Mouse (Mus musculus): ENCODE measurements around the gene Stbd1. TPM values are rescaled to one million over a fixed set of nuclear protein-coding genes. Genes with fewer than 3 reads are reported as not detected.

Gene Stbd1
- polyA plus RNA-seq (2012), result 0.22 and 0.43 TPM in 2 replicates

GRCm38 (mm10) chr5:92602691-92603690, at the start of gene Stbd1:
Stbd1 (plus strand) TSS chr5:92603041.

GRCm38 (mm10) chr5:92554891-92555511, 47.8 kb upstream of the Stbd1 start, which contains the start of gene Fam47e:
Fam47e (plus strand) TSS chr5:92555069.

Other genes starting within 250 kb of the Stbd1 start
- 13.2 and 13.7 TPM in 2 replicates for gene Nup54, start 167.8 kb upstream of the Stbd1 start, polyA plus RNA-seq (2012)
- gene Scarb2, start 96.2 kb upstream of the Stbd1 start, polyA plus RNA-seq (2012), result 7.1 and 7.2 TPM in 2 replicates
- not detected in 2 replicates for gene Fam47e, start 48.0 kb upstream of the Stbd1 start, polyA plus RNA-seq (2012)
- gene Ccdc158, start 72.2 kb downstream of the Stbd1 start, polyA plus RNA-seq (2012), result 0.85 and 0.92 TPM in 2 replicates
- 0.10 and 0.26 TPM in 2 replicates for gene Shroom3, start 80.4 kb downstream of the Stbd1 start, polyA plus RNA-seq (2012)

Data from megakaryocyte-erythroid progenitor cell, adult 5 weeks (primary cell).